Mouse (Mus musculus) WW6 (cell line): Measurements from ENCODE around the gene Fat1.

Experiments
- DNase-seq: peaks from one replicate; pipeline ENCODE4 v3.0.0-alpha.2; 2013; ENCODE audit warnings: low read depth, low spot score

Gene Fat1

GRCm38 (mm10) chr8:44934850-44935497 is at the start of gene Fat1:
Gene Fat1, plus strand, starts transcription at chr8:44935447.
- peak; percentile 80 for DNase-seq

GRCm38 (mm10) chr8:44894626-44895025 is 40.6 kb upstream of the Fat1 start:
- no peak for DNase-seq

- DNase-seq: no peak
These were observed 35.7 kb upstream of the Fat1 start for GRCm38 (mm10) chr8:44899575-44899991.

GRCm38 (mm10) chr8:44911126-44911903 is 23.9 kb upstream of the Fat1 start:
- DNase-seq: no peak

GRCm38 (mm10) chr8:44919487-44920082 is 15.7 kb upstream of the Fat1 start:
- DNase-seq: no peak

- DNase-seq: no peak
These were observed 14.7 kb upstream of the Fat1 start for GRCm38 (mm10) chr8:44920379-44921032.

- DNase-seq: no peak
These were observed 10.3 kb upstream of the Fat1 start for GRCm38 (mm10) chr8:44924995-44925394.

- DNase-seq: no peak
These were observed 5.2 kb upstream of the Fat1 start for GRCm38 (mm10) chr8:44930058-44930457.

GRCm38 (mm10) chr8:44932546-44933342 is 2.5 kb upstream of the Fat1 start:
- no peak for DNase-seq

GRCm38 (mm10) chr8:44933478-44933877 is 1.8 kb upstream of the Fat1 start:
- DNase-seq: no peak

GRCm38 (mm10) chr8:44934416-44934815 is 831 bp upstream of the Fat1 start:
- no peak for DNase-seq

- DNase-seq: peak; percentile 79
These were observed 494 bp downstream of the Fat1 start for GRCm38 (mm10) chr8:44935741-44936140.

GRCm38 (mm10) chr8:44936481-44936961 is 1.3 kb downstream of the Fat1 start:
- no peak for DNase-seq

- peak; percentile 39 for DNase-seq
These were observed 2.0 kb downstream of the Fat1 start for GRCm38 (mm10) chr8:44937141-44937825.

- DNase-seq: peak; percentile 66
These were observed 2.8 kb downstream of the Fat1 start for GRCm38 (mm10) chr8:44937905-44938642.

GRCm38 (mm10) chr8:44938643-44938979 is 3.4 kb downstream of the Fat1 start:
- no peak for DNase-seq

GRCm38 (mm10) chr8:44945577-44945976 is 10.3 kb downstream of the Fat1 start:
- DNase-seq: no peak

GRCm38 (mm10) chr8:44948597-44948996 is 13.3 kb downstream of the Fat1 start:
- DNase-seq: no peak

GRCm38 (mm10) chr8:44960455-44960854 is 25.2 kb downstream of the Fat1 start:
- DNase-seq: no peak

GRCm38 (mm10) chr8:44960906-44961305 is 25.7 kb downstream of the Fat1 start:
- DNase-seq: no peak
